Mouse (Mus musculus): Measurements from ENCODE around the gene Tspo2.
"Not testable (repeated sequence)": the region's sequence is repeated elsewhere in the genome, so short reads cannot be mapped to it uniquely, and the experiment has no call there.

Tspo2 gene

DNA sequence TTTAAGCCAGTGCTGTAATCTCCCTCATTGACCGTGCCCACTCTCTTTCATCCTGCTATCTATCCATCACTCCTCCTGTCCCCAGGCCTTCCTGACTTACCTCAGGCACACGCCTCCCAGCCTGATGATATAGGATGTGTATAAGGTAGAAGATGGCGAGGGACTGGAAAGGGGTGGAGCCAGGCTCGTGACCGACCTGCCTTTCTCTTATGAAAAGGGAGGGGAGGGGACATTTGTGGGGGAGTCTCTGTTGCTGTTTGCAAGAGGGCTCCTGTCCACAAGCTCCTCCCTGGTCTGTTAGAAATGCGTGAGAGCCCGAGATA, at the start of gene Tspo2:
TSS of gene Tspo2 (minus strand) at position 170 of the 323 bp plus-strand sequence.
- DNase-seq (ENCODE audit: low read depth, low spot score) = no peak

- no peak for DNase-seq (ENCODE audit: low read depth, low spot score)
These were observed 49.6 kb upstream of the Tspo2 start for GRCm38 (mm10) chr17:48500846-48501445.

- no peak for DNase-seq (ENCODE audit: low read depth, low spot score)
These were observed 46.7 kb upstream of the Tspo2 start for GRCm38 (mm10) chr17:48497986-48498385.

GRCm38 (mm10) chr17:48493986-48494385, 42.7 kb upstream of the Tspo2 start:
- no peak for DNase-seq (ENCODE audit: low read depth, low spot score)

GRCm38 (mm10) chr17:48493582-48493981, 42.3 kb upstream of the Tspo2 start:
- no peak for DNase-seq (ENCODE audit: low read depth, low spot score)

DNA sequence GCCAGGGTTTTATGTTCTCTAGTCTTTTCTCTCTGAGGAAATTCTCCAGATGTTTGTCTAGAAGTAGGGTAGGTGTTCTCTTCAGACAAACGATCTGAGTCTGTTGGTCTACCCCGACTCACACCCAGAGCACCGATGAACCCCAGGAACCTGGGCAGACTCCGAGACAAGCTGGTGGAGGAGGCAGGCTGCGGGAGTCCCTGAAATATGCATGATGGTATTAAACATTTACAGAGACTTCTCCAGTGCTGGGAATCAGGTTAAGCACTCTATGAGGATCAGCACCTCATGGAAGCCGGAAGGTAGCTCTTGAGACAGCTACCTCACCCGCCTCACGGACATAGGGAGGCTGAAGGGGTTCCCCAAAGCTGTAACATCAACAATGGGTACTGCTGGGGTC, 41.3 kb upstream of the Tspo2 start:
- DNase-seq (ENCODE audit: low read depth, low spot score) = no peak

DNA sequence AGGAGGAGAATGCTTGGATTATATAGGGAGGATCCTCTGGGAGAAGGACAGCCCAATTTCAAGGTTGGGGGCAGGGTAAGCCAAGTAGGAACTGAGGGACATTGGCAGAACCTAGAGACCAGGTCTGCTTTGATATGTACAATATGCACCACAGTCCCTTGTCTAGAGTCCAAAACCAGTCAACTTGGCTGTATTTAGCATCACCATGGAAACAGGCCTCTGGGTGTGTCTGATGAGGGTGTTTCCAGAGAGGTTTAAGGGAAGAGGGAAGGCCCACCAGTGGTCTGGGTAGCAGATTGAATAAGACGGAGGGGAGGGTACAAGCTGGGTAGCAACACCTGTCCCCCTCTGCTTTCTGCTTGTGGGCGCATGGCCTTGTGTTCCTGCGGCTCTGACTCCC, 38.1 kb upstream of the Tspo2 start:
- DNase-seq (ENCODE audit: low read depth, low spot score) = no peak

GRCm38 (mm10) chr17:48484191-48484590, 32.9 kb upstream of the Tspo2 start:
- no peak for DNase-seq (ENCODE audit: low read depth, low spot score)

DNA sequence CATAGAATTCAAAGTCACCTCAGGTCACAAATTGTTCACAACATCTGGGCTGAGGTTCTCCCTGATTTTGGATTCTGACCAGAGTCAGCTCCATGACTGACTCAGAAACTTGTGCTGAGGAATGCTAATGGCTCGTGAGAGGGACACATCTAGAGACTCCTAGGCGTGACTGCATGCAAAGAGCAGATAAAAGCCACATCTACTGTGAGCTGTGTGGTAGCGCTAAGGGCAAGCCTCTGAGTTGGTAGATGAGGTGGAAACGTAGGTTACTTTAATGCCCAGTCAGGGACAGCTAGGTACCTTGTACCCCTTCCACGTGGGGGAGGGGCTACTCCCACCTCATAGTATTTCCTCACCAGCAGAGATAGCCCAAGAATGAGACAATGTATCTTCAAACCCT, 32.4 kb upstream of the Tspo2 start:
- DNase-seq (ENCODE audit: low read depth, low spot score) = no peak

GRCm38 (mm10) chr17:48479952-48480351, 28.6 kb upstream of the Tspo2 start:
- no peak for DNase-seq (ENCODE audit: low read depth, low spot score)

- DNase-seq (ENCODE audit: low read depth, low spot score) = no peak
These were observed 24.1 kb upstream of the Tspo2 start for GRCm38 (mm10) chr17:48475444-48475843.

- DNase-seq (ENCODE audit: low read depth, low spot score) = not testable (repeated sequence)
These were observed 23.0 kb upstream of the Tspo2 start for GRCm38 (mm10) chr17:48474282-48474681.

- DNase-seq (ENCODE audit: low read depth, low spot score) = peak; percentile 38
These were observed 16.3 kb upstream of the Tspo2 start for GRCm38 (mm10) chr17:48467395-48468231.

DNA sequence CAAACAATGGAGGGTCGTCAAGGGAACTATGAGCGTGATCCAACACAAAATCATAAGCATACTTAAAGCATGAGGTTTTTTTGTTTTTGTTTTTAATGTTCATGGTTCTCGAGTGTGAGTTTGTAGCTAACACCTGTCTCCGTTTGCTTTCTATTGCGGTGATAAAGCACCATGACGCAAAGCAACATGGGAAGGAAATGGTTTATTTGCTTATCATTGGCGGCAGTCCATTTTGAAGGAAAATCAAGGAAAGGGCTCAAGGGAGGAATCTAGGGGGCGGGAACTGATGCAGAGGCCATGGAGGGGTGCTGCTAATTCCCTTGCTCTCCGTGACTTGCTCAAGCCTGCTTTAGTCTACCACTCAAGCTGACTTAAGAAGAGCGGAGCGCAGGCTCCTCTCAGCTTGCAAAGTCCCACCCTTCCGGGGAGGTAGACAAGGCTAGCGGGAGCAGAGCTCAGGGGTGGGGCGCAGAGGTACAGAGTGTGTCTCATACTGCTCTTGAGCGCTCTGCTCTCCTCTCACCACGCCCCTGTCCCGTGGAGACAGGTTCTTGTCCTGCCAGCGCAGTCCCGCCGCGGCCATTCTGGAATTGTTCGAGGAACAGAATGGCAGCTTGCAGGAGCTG, 15.6 kb upstream of the Tspo2 start:
- no peak for DNase-seq (ENCODE audit: low read depth, low spot score)

DNA sequence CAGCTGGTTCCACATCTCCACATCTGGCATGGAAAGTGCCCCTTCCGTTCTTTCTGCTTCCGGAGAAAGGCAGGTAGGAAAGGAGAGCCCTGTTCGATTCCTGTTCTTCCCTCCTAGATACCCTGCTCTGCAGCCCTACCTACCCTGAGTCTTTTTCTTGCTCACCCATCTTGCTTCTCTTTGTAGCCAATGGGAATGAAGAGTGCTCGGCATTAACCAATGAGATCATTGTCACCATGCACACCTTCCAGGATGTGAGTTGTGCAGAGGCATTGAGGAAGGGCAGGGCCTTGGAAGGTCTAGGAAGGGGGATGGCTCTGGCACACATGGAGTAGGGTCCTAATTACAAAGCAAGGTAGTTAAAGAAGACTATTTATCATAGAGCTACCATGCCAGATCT, 12.1 kb upstream of the Tspo2 start:
- DNase-seq (ENCODE audit: low read depth, low spot score) = no peak

DNA sequence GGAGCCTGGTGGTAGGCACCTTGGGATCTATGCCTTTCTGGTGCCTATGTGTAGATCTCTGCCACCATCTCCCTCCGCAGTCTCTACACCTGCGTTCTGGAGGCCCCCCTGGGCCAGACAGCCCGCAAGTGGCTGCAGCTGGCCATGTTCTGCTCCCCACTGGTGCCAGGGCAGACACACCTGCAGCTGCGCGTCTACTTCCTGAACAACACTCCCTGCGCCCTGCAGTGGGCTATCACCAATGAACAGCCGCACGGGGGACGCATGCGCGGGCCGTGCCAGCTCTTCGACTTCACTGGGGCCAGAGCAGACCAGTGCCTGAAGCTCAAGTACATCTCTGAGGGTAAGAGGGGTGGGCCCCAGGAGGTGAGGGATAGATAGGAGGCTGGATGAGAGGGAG, 10.8 kb upstream of the Tspo2 start:
- no peak for DNase-seq (ENCODE audit: low read depth, low spot score)

GRCm38 (mm10) chr17:48457971-48458653, 6.8 kb upstream of the Tspo2 start:
- DNase-seq (ENCODE audit: low read depth, low spot score) = no peak

DNA sequence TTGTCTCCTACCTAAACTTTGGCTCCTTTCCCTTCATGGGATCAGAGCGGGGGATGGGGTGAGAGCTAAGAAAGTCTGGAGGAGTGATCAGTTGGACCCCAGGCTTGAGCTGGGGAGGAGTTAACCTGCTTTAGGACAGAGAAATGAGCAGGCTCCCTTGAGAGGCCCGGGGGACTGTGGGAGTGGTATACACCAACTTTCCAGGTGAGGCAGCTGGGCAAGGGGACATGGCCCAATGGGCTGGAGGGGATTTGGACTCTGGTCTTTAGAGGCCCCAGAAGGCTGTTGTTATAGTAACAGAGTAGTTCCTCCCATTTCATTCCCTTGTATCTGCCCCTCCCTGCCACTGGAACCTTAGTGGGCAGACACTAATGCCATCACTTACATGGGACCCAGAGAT, 4.6 kb upstream of the Tspo2 start:
- no peak for DNase-seq (ENCODE audit: low read depth, low spot score)

DNA sequence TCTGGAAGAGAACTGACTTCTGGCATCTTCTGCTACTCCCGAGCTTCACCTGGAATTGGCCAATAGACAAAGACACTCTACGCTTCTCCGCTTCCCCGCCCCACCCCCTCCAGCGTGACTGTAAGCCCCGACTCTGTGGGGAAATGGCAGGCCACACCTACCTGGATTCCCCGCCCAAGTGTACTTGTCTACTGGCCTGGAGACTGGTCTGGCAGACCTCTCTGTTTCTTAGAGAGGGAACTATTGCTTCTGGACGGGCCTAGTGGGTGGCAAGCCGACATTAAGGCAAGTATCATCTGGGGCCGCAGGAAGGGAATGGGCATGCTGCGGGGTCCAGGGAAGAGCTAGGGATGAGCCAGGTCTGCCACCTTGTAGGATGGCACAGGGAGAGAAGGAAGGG, 3.4 kb upstream of the Tspo2 start, which contains the start of gene Unc5cl:
TSS of gene Unc5cl (plus strand) at position 214 of the 400 bp plus-strand sequence.
- no peak for DNase-seq (ENCODE audit: low read depth, low spot score)

DNA sequence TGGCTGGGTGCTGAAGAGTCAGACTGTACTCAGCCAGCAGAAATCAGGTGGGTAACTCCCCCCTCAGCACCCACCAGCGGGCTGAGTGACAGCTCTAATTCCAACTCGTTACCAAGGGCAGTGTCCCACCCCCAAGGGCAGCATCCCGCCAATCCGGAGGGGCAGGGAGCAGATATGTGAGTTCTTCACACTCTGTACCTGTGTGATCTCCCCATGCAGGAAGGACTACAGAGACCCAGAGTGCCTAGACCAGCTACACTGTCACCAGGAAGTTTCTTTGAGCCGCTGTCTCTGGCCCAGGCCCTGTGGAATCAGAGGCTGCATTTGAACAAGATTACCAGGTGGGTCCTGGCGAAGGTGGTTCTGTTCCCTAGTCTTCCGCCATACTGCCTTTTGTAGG, 2.9 kb upstream of the Tspo2 start:
- DNase-seq (ENCODE audit: low read depth, low spot score) = no peak

- no peak for DNase-seq (ENCODE audit: low read depth, low spot score)
These were observed 2.2 kb upstream of the Tspo2 start for GRCm38 (mm10) chr17:48453489-48453888.

- DNase-seq (ENCODE audit: low read depth, low spot score) = no peak
These were observed 577 bp upstream of the Tspo2 start for GRCm38 (mm10) chr17:48451753-48452444.

Measured in skeletal muscle tissue, adult 2 months (tissue).